Mouse (Mus musculus) frontal cortex, postnatal 36 days (tissue): ENCODE measurements around the gene Kpna6.

Source experiments
- DNase-seq, 2 experiments: peaks; one replicate each; pipeline ENCODE4 v3.0.0; 2022; ENCODE audit warnings: low spot score in 2 of 2

Kpna6 gene

GRCm38 (mm10) chr4:129648656-129649055, 23.9 kb downstream of the Kpna6 start:
- no peak for DNase-seq

- DNase-seq = no peak
Measured at GRCm38 (mm10) chr4:129645204-129645603, 27.4 kb downstream of the Kpna6 start.

- DNase-seq = no peak
Measured at GRCm38 (mm10) chr4:129641756-129642155, 30.8 kb downstream of the Kpna6 start.

GRCm38 (mm10) chr4:129640638-129641467, 31.7 kb downstream of the Kpna6 start, which contains the start of gene Txlna:
Gene Txlna (minus strand): TSS chr4:129641065.
- peak; percentile 98 to 99 for DNase-seq

- no peak for DNase-seq
Measured at GRCm38 (mm10) chr4:129640101-129640637, 32.4 kb downstream of the Kpna6 start.

GRCm38 (mm10) chr4:129639221-129639620, 33.3 kb downstream of the Kpna6 start:
- no peak for DNase-seq

- DNase-seq = no peak
Measured at GRCm38 (mm10) chr4:129633852-129634251, 38.7 kb downstream of the Kpna6 start.

GRCm38 (mm10) chr4:129631867-129632266, 40.7 kb downstream of the Kpna6 start:
- no peak for DNase-seq

- no peak for DNase-seq
Measured at GRCm38 (mm10) chr4:129630944-129631343, 41.6 kb downstream of the Kpna6 start.

GRCm38 (mm10) chr4:129626035-129626434, 46.5 kb downstream of the Kpna6 start:
- no peak for DNase-seq

GRCm38 (mm10) chr4:129625496-129625895, 47.1 kb downstream of the Kpna6 start:
- no peak for DNase-seq

- peak; percentile 68 to 72 for DNase-seq
Measured at GRCm38 (mm10) chr4:129625029-129625370, 47.6 kb downstream of the Kpna6 start.

- peak; percentile 86 to 92 for DNase-seq
Measured at GRCm38 (mm10) chr4:129624281-129625028, 48.1 kb downstream of the Kpna6 start.

- DNase-seq = peak; percentile 65 to 69
Measured at GRCm38 (mm10) chr4:129623681-129624091, 48.9 kb downstream of the Kpna6 start, which contains the start of gene Ccdc28b. Gene Ccdc28b (minus strand): TSS chr4:129623947.

- no peak for DNase-seq
Measured at GRCm38 (mm10) chr4:129622803-129623535, 49.6 kb downstream of the Kpna6 start.

GRCm38 (mm10) chr4:129622120-129622802, 50.3 kb downstream of the Kpna6 start:
- no peak for DNase-seq

- DNase-seq = no peak
Measured at GRCm38 (mm10) chr4:129621283-129621841, 51.2 kb downstream of the Kpna6 start.

- no peak for DNase-seq
Measured at GRCm38 (mm10) chr4:129620419-129621282, 51.9 kb downstream of the Kpna6 start.

- DNase-seq = peak; percentile 96 to 97
Measured at GRCm38 (mm10) chr4:129618786-129619691, 53.5 kb downstream of the Kpna6 start, which contains the start of gene Iqcc. Gene Iqcc (minus strand): TSS chr4:129619099.
